Mouse (Mus musculus) limb, embryonic 12.5 days (tissue): ENCODE data around the gene Asb14. TPM values are rescaled to one million over a fixed set of nuclear protein-coding genes. Genes with fewer than 3 reads are reported as not detected.

Experiments used
- ATAC-seq: fragments of 200-750 bp; cut with Nextera tagmentation; 2 replicates; pipeline ENCODE4 v1.8.0; 2017; ENCODE audit warnings: low read depth, moderate TSS enrichment; ENCODE audit not compliant: insufficient number of reproducible peaks, insufficient read depth, low FRiP score, low TSS enrichment
- H3K27ac ChIP-seq: fragments of 300-500 bp; sonication (generic); 2 replicates; pipeline ENCODE4 v1.5.1; 2016; ENCODE audit warnings: mild to moderate bottlenecking, moderate library complexity
- H3K27me3 ChIP-seq: fragments of 300-500 bp; sonication (generic); 2 replicates; pipeline ENCODE4 v1.6.1; 2016; ENCODE audit warnings: mild to moderate bottlenecking, moderate library complexity
- H3K36me3 ChIP-seq: fragments of 300-500 bp; sonication (generic); 2 replicates; pipeline ENCODE4 v1.6.1; 2016; ENCODE audit warnings: mild to moderate bottlenecking, moderate library complexity
- H3K4me1 ChIP-seq: fragments of 300-500 bp; sonication (generic); replicated peaks from 2 replicates; pipeline ENCODE4 v1.6.1; 2016
- H3K4me2 ChIP-seq: fragments of 300-500 bp; sonication (generic); 2 replicates; pipeline ENCODE4 v1.6.1; 2016; ENCODE audit warnings: mild to moderate bottlenecking, moderate library complexity
- H3K4me3 ChIP-seq: fragments of 300-500 bp; sonication (generic); replicated peaks from 2 replicates; pipeline ENCODE4 v1.5.1; 2016; ENCODE audit warnings: mild to moderate bottlenecking
- H3K9ac ChIP-seq: fragments of 300-500 bp; sonication (generic); replicated peaks from 2 replicates; pipeline ENCODE4 v1.6.1; 2016; ENCODE audit warnings: mild to moderate bottlenecking, moderate library complexity
- H3K9me3 ChIP-seq: fragments of 300-500 bp; sonication (generic); 2 replicates; pipeline ENCODE4 v1.6.1; 2016; ENCODE audit warnings: mild to moderate bottlenecking, moderate library complexity
- WGBS: fragments of 180-500 bp; shearing (Covaris S2); methylation state at CpG from one replicate; pipeline ENCODE4 v1.1.7; 2016; 5-methylcytosine and 5-hydroxymethylcytosine counted together
- polyA plus RNA-seq: library from polyadenylated mRNA; unstranded; fragments of >200 nt; fragmentation: Nextera tagmentation; extraction: Ambion mirVana; gene quantifications from 2 replicates; pipeline ENCODE4 v1.2.1, GENCODE M21; 2016

The Asb14 gene
- polyA plus RNA-seq, 1 experiment from 2014 or later, result not detected

DNA sequence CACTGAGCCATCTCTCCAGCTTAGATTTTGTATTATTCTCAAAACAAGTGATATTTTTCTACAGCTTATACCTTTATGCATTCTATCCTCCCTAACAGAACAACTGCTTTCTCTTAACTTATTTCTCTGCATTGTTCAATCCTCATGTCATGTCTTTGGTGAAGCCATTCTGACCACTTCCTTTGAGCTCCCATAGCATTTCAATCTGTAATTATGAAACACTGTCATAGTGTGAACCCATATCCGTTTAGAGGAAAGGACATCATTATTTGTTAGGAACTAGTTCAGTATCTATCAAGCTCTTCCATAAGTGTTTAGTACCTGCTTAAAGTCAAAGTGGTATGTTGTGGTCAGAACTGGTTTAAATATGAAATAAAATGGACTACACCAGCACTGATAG, 66.2 kb downstream of the Asb14 start:
- Histone ChIP-seq H3K4me1 (no peaks in the 10 kb centered on the region), H3K27me3 (no peaks in the 10 kb centered on the region), H3K4me3 (no peak overlapping the region), H3K4me2 (no peak overlapping the region), H3K9ac (no peak overlapping the region), H3K9me3 (no peaks in the 10 kb centered on the region), H3K36me3 (peaks cover 44% of the 10 kb centered on the region), H3K27ac (no peak overlapping the region)
- 83% methylated on average over 1 of the region's 1 CpGs for whole genome bisulfite sequencing
- no peak for ATAC-seq

Other genes starting within 250 kb of the Asb14 start
- gene Pde12, start 224.7 kb upstream of the Asb14 start, polyA plus RNA-seq, result 11.1 and 11.3 TPM in 2 replicates
- gene Dnah12, start 201.3 kb upstream of the Asb14 start, polyA plus RNA-seq, result 0.01 and 0.06 TPM in 2 replicates
- 45.7 and 47.5 TPM in 2 replicates for gene Appl1, start 76.7 kb downstream of the Asb14 start, polyA plus RNA-seq
- 0.22 TPM in 1 of 2 replicates, not detected in the other for gene Hesx1, start 99.9 kb downstream of the Asb14 start, polyA plus RNA-seq
- gene Il17rd, start 144.4 kb downstream of the Asb14 start, polyA plus RNA-seq, result 13.5 and 15.5 TPM in 2 replicates
- 26.6 and 27.4 TPM in 2 replicates for gene Arhgef3, start 220.3 kb downstream of the Asb14 start, polyA plus RNA-seq